Mouse (Mus musculus): ENCODE measurements at regions not wholly inside any gene's neighbourhood (a gene's known extent, or its start where the extent isn't known, plus 50 kb on each side); places are given as distances from the start of the nearest gene placed in this dataset.

DNA sequence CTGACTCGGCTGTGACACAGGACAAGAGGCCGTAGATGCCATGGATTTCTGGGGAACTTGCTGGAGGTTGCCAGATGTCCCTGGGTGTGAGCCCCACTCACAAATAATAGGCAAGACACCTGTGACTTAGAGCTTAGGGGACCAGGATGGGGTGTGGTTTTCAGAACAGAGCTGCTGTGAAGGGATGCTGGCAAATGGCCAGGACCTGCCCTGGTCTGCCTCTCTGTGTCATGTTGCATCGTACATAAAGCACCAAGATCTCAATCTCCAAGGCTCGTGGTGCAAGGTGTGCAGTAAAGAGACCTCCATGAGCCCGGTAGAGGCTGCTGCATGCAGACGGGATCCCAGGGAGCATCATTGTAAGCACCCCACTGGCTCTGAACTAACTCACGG, 113.8 kb downstream of the 1810010D01Rik start:
- TF ChIP-seq POLR2A (IDR thresholded peaks at IDR 0.05; ENCODE audit: low read depth, low read length) (no peak), CTCF (IDR thresholded peaks at IDR 0.05; ENCODE audit: extremely low read depth, insufficient read depth, insufficient read length, insufficient replicate concordance) (no peak)
